Mouse (Mus musculus): Measurements from ENCODE around the gene Zdhhc4. TPM values are rescaled to one million over a fixed set of nuclear protein-coding genes. Genes with fewer than 3 reads are reported as not detected.

Zdhhc4 gene
- polyA plus RNA-seq, 1 experiment = 48.7 TPM

DNA sequence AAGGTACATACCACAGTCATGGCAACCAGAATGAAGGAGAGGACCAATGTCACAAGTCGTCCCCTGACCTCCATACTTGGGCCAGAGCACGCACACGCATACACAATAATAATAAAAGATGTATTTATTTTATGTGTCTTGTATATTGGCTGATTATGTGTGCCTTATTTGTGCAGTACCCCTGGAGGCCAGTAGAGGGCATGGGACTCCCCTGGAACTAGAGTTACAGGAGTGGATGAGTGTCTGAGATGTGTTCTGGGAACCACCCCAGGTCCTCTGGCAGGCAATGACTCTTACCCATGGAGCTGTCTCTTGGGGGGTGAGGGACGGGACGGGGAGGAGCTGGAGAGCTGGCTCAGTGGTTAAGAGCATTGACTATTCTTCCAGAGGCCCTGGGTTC lies 30.9 kb upstream of the Zdhhc4 start:
- H3K79me2 ChIP-seq (ENCODE audit: control insufficient read depth, insufficient read depth) = no peaks in the 10 kb centered on the region
- peaks cover 58% of the 10 kb centered on the region for H3K27me3 ChIP-seq (ENCODE audit: control insufficient read depth, insufficient read depth, insufficient read length)
- H3K36me3 ChIP-seq (ENCODE audit: control insufficient read depth, insufficient read depth) = no peaks in the 10 kb centered on the region
- no peak for TF ChIP-seq MYOG (IDR thresholded peaks at IDR 0.05; ENCODE audit: control insufficient read depth, extremely low read depth, insufficient read length)
- TF ChIP-seq MYOD1 (IDR thresholded peaks at IDR 0.05; ENCODE audit: control insufficient read depth, insufficient read length, low read depth) = no peak
- no peak for TF ChIP-seq FOSL1 (IDR thresholded peaks at IDR 0.05; ENCODE audit: insufficient read depth, low read length, poor library complexity, severe bottlenecking)
- no peak for TF ChIP-seq CTCF (IDR thresholded peaks at IDR 0.05; ENCODE audit: control insufficient read depth, insufficient read depth, insufficient read length)
- TF ChIP-seq MAX (IDR thresholded peaks at IDR 0.05) = no peak
- no peak for TF ChIP-seq CEBPB (IDR thresholded peaks at IDR 0.05; ENCODE audit: low read depth)
- no peak for TF ChIP-seq USF1 (IDR thresholded peaks at IDR 0.05; ENCODE audit: low read depth)
- H3ac ChIP-seq (ENCODE audit: control insufficient read depth, insufficient read length, low read depth) = no peak overlapping the region
- H3K79me3 ChIP-seq (ENCODE audit: low read depth) = no peaks in the 10 kb centered on the region
- no peak overlapping the region for H3K4me3 ChIP-seq (ENCODE audit: insufficient read depth, poor library complexity, severe bottlenecking)

DNA sequence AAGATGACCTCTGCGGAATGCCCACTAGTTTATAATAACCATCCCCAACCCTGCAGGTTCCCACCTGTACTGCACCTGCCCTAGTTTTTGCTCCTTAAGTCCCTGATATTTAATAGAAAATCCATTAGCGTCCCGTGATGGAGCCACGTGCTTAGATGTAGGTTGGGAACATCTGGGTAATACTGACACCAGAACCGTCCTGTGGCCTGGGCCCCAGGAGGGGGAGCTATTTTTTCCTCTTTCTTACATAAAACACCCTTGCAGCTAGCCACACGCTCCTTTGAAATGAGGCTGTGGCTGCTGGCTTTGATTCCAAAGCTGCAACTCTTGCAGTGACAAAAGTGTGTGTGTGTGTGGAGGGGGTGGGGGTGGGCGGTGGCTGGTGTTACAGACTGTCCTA lies 30.2 kb upstream of the Zdhhc4 start:
- TF ChIP-seq MYOG (IDR thresholded peaks at IDR 0.05; ENCODE audit: control insufficient read depth, extremely low read depth, insufficient read length) = no peak
- TF ChIP-seq USF1 (IDR thresholded peaks at IDR 0.05; ENCODE audit: low read depth) = no peak
- TF ChIP-seq CTCF (IDR thresholded peaks at IDR 0.05; ENCODE audit: control insufficient read depth, insufficient read depth, insufficient read length) = no peak
- no peak for TF ChIP-seq FOSL1 (IDR thresholded peaks at IDR 0.05; ENCODE audit: insufficient read depth, low read length, poor library complexity, severe bottlenecking)
- TF ChIP-seq MYOD1 (IDR thresholded peaks at IDR 0.05; ENCODE audit: control insufficient read depth, insufficient read length, low read depth) = no peak
- no peak for TF ChIP-seq CEBPB (IDR thresholded peaks at IDR 0.05; ENCODE audit: low read depth)
- no peak for TF ChIP-seq MAX (IDR thresholded peaks at IDR 0.05)
- Histone ChIP-seq H3K4me3 (ENCODE audit: insufficient read depth, poor library complexity, severe bottlenecking) (no peak overlapping the region), H3K79me3 (ENCODE audit: low read depth) (no peaks in the 10 kb centered on the region), H3ac (ENCODE audit: control insufficient read depth, insufficient read length, low read depth) (no peak overlapping the region), H3K36me3 (ENCODE audit: control insufficient read depth, insufficient read depth) (no peaks in the 10 kb centered on the region), H3K79me2 (ENCODE audit: control insufficient read depth, insufficient read depth) (no peaks in the 10 kb centered on the region), H3K27me3 (ENCODE audit: control insufficient read depth, insufficient read depth, insufficient read length) (peaks cover 51% of the 10 kb centered on the region)

GRCm38 (mm10) chr5:143357564-143357963 lies 28.5 kb upstream of the Zdhhc4 start:
- Histone ChIP-seq H3K36me3 (ENCODE audit: control insufficient read depth, insufficient read depth) (no peaks in the 10 kb centered on the region), H3K79me2 (ENCODE audit: control insufficient read depth, insufficient read depth) (no peaks in the 10 kb centered on the region), H3K79me3 (ENCODE audit: low read depth) (no peaks in the 10 kb centered on the region), H3ac (ENCODE audit: control insufficient read depth, insufficient read length, low read depth) (no peak overlapping the region), H3K27me3 (ENCODE audit: control insufficient read depth, insufficient read depth, insufficient read length) (peaks cover 40% of the 10 kb centered on the region), H3K4me3 (ENCODE audit: insufficient read depth, poor library complexity, severe bottlenecking) (no peak overlapping the region)
- TF ChIP-seq CTCF (IDR thresholded peaks at IDR 0.05; ENCODE audit: control insufficient read depth, insufficient read depth, insufficient read length) = no peak
- no peak for TF ChIP-seq MYOD1 (IDR thresholded peaks at IDR 0.05; ENCODE audit: control insufficient read depth, insufficient read length, low read depth)
- no peak for TF ChIP-seq MAX (IDR thresholded peaks at IDR 0.05)
- no peak for TF ChIP-seq MYOG (IDR thresholded peaks at IDR 0.05; ENCODE audit: control insufficient read depth, extremely low read depth, insufficient read length)
- TF ChIP-seq CEBPB (IDR thresholded peaks at IDR 0.05; ENCODE audit: low read depth) = no peak
- TF ChIP-seq USF1 (IDR thresholded peaks at IDR 0.05; ENCODE audit: low read depth) = no peak
- TF ChIP-seq FOSL1 (IDR thresholded peaks at IDR 0.05; ENCODE audit: insufficient read depth, low read length, poor library complexity, severe bottlenecking) = no peak

DNA sequence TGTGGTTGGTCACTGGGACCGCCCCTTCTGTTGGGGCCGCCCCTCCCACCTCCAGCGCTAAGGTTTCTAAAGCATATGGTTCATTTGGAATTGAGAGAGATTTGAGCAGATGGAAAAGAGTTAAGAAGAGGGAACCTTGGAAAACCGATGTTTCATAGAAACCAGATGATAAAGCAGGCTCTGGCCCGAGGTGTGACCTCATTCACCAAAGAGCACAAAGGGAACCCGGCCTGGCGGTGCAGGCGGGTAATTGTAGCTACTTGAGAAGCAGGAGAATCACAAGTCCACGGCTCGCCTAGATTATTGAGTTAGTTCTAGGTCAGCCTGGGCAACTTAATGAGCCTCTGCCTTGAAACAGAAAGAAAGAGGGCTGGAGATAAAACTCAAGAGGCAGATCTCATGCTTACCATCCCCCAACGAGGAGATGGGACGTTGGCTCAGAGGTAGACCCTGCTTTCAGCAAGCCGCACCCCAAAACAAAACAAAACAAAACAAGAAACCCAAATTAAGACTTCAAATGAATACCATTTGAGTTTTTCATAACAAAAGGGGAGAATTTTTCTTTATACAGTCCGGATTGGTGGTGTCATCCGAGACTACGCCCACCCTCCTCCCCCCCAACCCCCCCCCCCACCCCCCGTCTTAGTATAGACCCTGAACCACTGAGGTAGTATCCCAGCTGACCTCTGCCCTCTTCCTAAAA lies 27.8 kb upstream of the Zdhhc4 start, which contains the start of gene Grid2ip:
Grid2ip (plus strand) TSS at position 653 of the 703 bp plus-strand sequence.
- Histone ChIP-seq H3K4me3 (ENCODE audit: insufficient read depth, poor library complexity, severe bottlenecking) (no peak within 1 kb of the TSS), H3K27me3 (ENCODE audit: control insufficient read depth, insufficient read depth, insufficient read length) (peaks cover 37% of the 10 kb centered on the region)

DNA sequence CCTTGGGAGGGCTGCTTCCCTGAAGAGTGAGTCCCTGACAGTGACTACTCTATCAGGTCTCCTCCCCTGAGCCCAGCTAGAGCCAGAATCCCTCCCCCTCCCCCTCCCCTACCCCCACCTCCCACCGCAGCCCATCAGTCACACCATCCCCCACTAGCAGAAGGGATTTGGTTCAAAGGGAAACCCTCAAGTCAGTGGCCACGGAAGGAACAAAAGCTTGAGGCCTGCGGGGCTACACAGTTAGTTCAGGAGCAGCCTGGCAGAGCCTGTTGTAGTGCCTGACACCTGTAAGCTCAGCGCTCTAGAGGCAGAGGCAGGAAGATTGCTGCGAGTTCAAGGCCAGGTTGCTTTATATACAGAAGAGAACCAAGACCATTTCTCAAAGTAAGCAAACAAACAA lies 27.0 kb upstream of the Zdhhc4 start:
- peaks cover 37% of the 10 kb centered on the region for H3K27me3 ChIP-seq (ENCODE audit: control insufficient read depth, insufficient read depth, insufficient read length)
- TF ChIP-seq MYOG (IDR thresholded peaks at IDR 0.05; ENCODE audit: control insufficient read depth, extremely low read depth, insufficient read length) = no peak
- no peak for TF ChIP-seq CTCF (IDR thresholded peaks at IDR 0.05; ENCODE audit: control insufficient read depth, insufficient read depth, insufficient read length)
- no peak for TF ChIP-seq CEBPB (IDR thresholded peaks at IDR 0.05; ENCODE audit: low read depth)
- TF ChIP-seq MYOD1 (IDR thresholded peaks at IDR 0.05; ENCODE audit: control insufficient read depth, insufficient read length, low read depth) = no peak
- no peak for TF ChIP-seq USF1 (IDR thresholded peaks at IDR 0.05; ENCODE audit: low read depth)
- no peak for TF ChIP-seq MAX (IDR thresholded peaks at IDR 0.05)
- TF ChIP-seq FOSL1 (IDR thresholded peaks at IDR 0.05; ENCODE audit: insufficient read depth, low read length, poor library complexity, severe bottlenecking) = no peak
- H3K79me2 ChIP-seq (ENCODE audit: control insufficient read depth, insufficient read depth) = no peaks in the 10 kb centered on the region
- H3ac ChIP-seq (ENCODE audit: control insufficient read depth, insufficient read length, low read depth) = no peak overlapping the region
- no peak overlapping the region for H3K4me3 ChIP-seq (ENCODE audit: insufficient read depth, poor library complexity, severe bottlenecking)
- H3K36me3 ChIP-seq (ENCODE audit: control insufficient read depth, insufficient read depth) = no peaks in the 10 kb centered on the region
- H3K79me3 ChIP-seq (ENCODE audit: low read depth) = no peaks in the 10 kb centered on the region

More for the DNA sequence above, 27.8 kb upstream of the Zdhhc4 start, which contains the start of gene Grid2ip:
- no peaks in the 10 kb centered on the region for H3K79me3 ChIP-seq (ENCODE audit: low read depth)
- no peak for TF ChIP-seq MAX (IDR thresholded peaks at IDR 0.05)
- TF ChIP-seq FOSL1 (IDR thresholded peaks at IDR 0.05; ENCODE audit: insufficient read depth, low read length, poor library complexity, severe bottlenecking) = no peak
- no peak for TF ChIP-seq USF1 (IDR thresholded peaks at IDR 0.05; ENCODE audit: low read depth)
- no peaks in the 10 kb centered on the region for H3K36me3 ChIP-seq (ENCODE audit: control insufficient read depth, insufficient read depth)
- H3K79me2 ChIP-seq (ENCODE audit: control insufficient read depth, insufficient read depth) = no peaks in the 10 kb centered on the region
- no peak within 1 kb of the TSS for H3ac ChIP-seq (ENCODE audit: control insufficient read depth, insufficient read length, low read depth)

Measured in C2C12 (cell line).